Mouse (Mus musculus) liver, embryonic 14.5 days (tissue): ENCODE data around the gene Blzf1. TPM values are rescaled to one million over a fixed set of nuclear protein-coding genes. Genes with fewer than 3 reads are reported as not detected.

ENCODE experiments used
- ATAC-seq: fragments of 200-750 bp; cut with Nextera tagmentation; 2 replicates; pipeline ENCODE4 v1.8.0; 2017; ENCODE audit warnings: moderate number of reproducible peaks, mild to moderate bottlenecking, moderate library complexity; ENCODE audit not compliant: insufficient read depth
- DNase-seq, 3 experiments: peaks; one replicate each; pipeline ENCODE4 v3.0.0-alpha.2; 2012 to 2013; ENCODE audit warnings: low read depth in 3 of 3, low spot score in 3 of 3
- H3K27ac ChIP-seq: fragments of 300-500 bp; sonication (generic); 2 replicates; pipeline ENCODE4 v1.5.1; 2014; ENCODE audit warnings: moderate library complexity, mild to moderate bottlenecking, control low read depth, inconsistent platforms
- H3K27me3 ChIP-seq: fragments of 300-500 bp; sonication (generic); 2 replicates; pipeline ENCODE4 v1.6.1; 2014; ENCODE audit warnings: mild to moderate bottlenecking, low read length, moderate library complexity; ENCODE audit not compliant: control insufficient read depth, insufficient read depth
- H3K36me3 ChIP-seq: fragments of 300-500 bp; sonication (generic); replicated peaks from 2 replicates; pipeline ENCODE4 v1.6.1; 2014; ENCODE audit warnings: low read depth; ENCODE audit not compliant: control insufficient read depth, insufficient read depth
- H3K4me1 ChIP-seq, 2 experiments: fragments of 200-500 bp in 1 of 2; fragments of 300-500 bp in 1 of 2; sonication (generic) in 1 of 2; replicated peaks; 2 replicates each; pipeline ENCODE4 v1.6.1; 2012 to 2014; ENCODE audit warnings: antibody characterized with exemption in 1 of 2, inconsistent platforms in 1 of 2, low read length in 1 of 2; ENCODE audit not compliant: control insufficient read depth in 2 of 2, insufficient read depth in 2 of 2
- H3K4me2 ChIP-seq: fragments of 300-500 bp; sonication (generic); 2 replicates; pipeline ENCODE4 v1.6.1; 2014; ENCODE audit warnings: low read depth, mild to moderate bottlenecking, control low read depth, moderate library complexity
- H3K4me3 ChIP-seq, 2 experiments: fragments of 200-500 bp in 1 of 2; fragments of 300-500 bp in 1 of 2; sonication (generic) in 1 of 2; 2 replicates each; pipeline ENCODE4 v1.5.1; 2012 to 2014; ENCODE audit warnings: low read depth in 2 of 2, low read length in 2 of 2, mild to moderate bottlenecking in 2 of 2, control low read depth in 1 of 2, inconsistent platforms in 1 of 2, moderate library complexity in 1 of 2; ENCODE audit not compliant: insufficient read depth in 1 of 2
- H3K9ac ChIP-seq: fragments of 300-500 bp; sonication (generic); replicated peaks from 2 replicates; pipeline ENCODE4 v1.6.1; 2014; ENCODE audit warnings: mild to moderate bottlenecking, control low read depth, moderate library complexity
- H3K9me3 ChIP-seq: fragments of 300-500 bp; sonication (generic); 2 replicates; pipeline ENCODE4 v1.6.1; 2016; ENCODE audit warnings: low read length, mixed read lengths; ENCODE audit not compliant: control insufficient read depth
- CTCF ChIP-seq: IDR thresholded peaks from 2 replicates; pipeline ENCODE4 v1.5.1; 2016; ENCODE audit warnings: antibody characterized with exemption, low read depth, control low read depth
- EP300 ChIP-seq: IDR thresholded peaks from 2 replicates; pipeline ENCODE4 v1.6.1; 2016; ENCODE audit warnings: antibody characterized with exemption, low read depth
- WGBS: fragments of 180-500 bp; shearing (Covaris S2); extraction: QIAGEN DNeasy Blood & Tissue Kit; methylation state at CpG from one replicate; pipeline ENCODE4 v1.1.7; 2014; ENCODE audit not compliant: insufficient replicate concordance; 5-methylcytosine and 5-hydroxymethylcytosine counted together
- polyA plus RNA-seq, 2 experiments: library from polyadenylated mRNA; depleted of rRNA in 1 of 2; stranded (reverse) in 1 of 2; unstranded in 1 of 2; fragments of >200 nt; fragmentation: Nextera tagmentation in 1 of 2; extraction: Ambion mirVana in 1 of 2; gene quantifications; 2 replicates each; pipeline versions ENCODE4 v1.2.1 to v1.2.3; 2012 to 2014

Gene Blzf1
- polyA plus RNA-seq, 2 experiments, result 4.1 to 8.5 TPM

DNA sequence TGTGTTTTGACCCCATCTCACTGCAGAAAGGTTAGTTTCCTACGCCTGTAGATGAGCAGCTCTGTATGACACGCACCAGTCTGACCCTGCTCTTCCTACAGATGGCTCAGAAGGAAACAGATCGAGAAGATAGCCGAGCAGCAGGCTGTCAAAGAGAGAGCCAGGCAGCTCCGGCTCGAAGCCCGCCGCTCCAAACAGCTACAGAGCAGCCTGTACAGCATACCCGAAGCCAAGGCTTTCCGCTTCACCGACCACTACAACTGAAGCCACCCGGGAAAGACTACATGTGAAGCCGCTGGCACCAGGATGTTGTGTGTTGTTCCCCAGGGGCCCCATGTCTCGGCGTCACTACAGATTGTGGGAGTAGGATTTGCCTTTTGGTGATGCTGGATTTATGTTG is 19.9 kb downstream of the Blzf1 start:
- no peak for ATAC-seq
- H3K27me3 ChIP-seq, result no peaks in the 10 kb centered on the region
- H3K4me2 ChIP-seq, result no peak overlapping the region
- no peak overlapping the region for H3K9ac ChIP-seq
- no peak for DNase-seq
- H3K27ac ChIP-seq, result no peak overlapping the region
- H3K9me3 ChIP-seq, result no peaks in the 10 kb centered on the region
- WGBS, result 44% methylated on average over 15 of the region's 15 CpGs
- H3K36me3 ChIP-seq, result peaks cover 7% of the 10 kb centered on the region
- TF ChIP-seq EP300 (no peak), CTCF (no peak)
- no peaks in the 10 kb centered on the region for H3K4me1 ChIP-seq
- H3K4me3 ChIP-seq, result no peak overlapping the region

DNA sequence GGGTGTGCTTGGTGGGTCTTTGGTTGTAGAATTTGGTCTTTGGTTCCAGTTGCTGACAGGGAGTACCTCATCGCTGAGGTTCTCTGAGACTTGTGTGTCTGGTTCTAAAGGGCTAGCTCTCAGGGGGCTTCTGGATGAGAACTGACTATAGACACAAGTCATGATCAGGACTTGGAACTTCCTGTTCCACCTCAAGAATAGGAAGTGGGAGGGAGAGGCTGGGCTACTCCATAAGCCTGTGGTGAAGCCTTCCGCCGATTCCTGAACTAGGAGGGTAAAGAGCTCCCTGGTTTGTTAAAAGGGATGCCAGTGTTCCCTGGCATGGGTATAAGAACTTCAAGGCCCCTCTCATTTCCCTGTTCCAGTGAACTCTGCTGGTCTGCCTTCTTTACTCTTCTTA is 23.3 kb downstream of the Blzf1 start:
- no peaks in the 10 kb centered on the region for H3K36me3 ChIP-seq

GRCm38 (mm10) chr1:164279332-164279731 is 28.0 kb downstream of the Blzf1 start:
- Histone ChIP-seq H3K4me1 (peaks cover 0 to 5% of the 10 kb centered on the region in 2 experiments; a peak in 1 of 4 replicates), H3K27ac (no peak overlapping the region), H3K36me3 (no peaks in the 10 kb centered on the region), H3K4me2 (no peak overlapping the region), H3K9me3 (no peaks in the 10 kb centered on the region), H3K4me3 (no peak overlapping the region), H3K27me3 (no peaks in the 10 kb centered on the region), H3K9ac (no peak overlapping the region)
- no peak for ATAC-seq
- no peak for TF ChIP-seq CTCF
- TF ChIP-seq EP300, result no peak
- DNase-seq, result no peak
- 72% methylated on average over 4 of the region's 4 CpGs for WGBS

More for the DNA sequence above, 23.3 kb downstream of the Blzf1 start:
- 70% methylated on average over 3 of the region's 3 CpGs for WGBS
- Histone ChIP-seq H3K4me2 (no peak overlapping the region), H3K9ac (no peak overlapping the region), H3K9me3 (no peaks in the 10 kb centered on the region), H3K27ac (no peak overlapping the region), H3K4me1 (no peaks in the 10 kb centered on the region), H3K4me3 (no peak overlapping the region), H3K27me3 (no peaks in the 10 kb centered on the region)
- no peak for ATAC-seq
- TF ChIP-seq CTCF (no peak), EP300 (no peak)
- DNase-seq, result no peak

DNA sequence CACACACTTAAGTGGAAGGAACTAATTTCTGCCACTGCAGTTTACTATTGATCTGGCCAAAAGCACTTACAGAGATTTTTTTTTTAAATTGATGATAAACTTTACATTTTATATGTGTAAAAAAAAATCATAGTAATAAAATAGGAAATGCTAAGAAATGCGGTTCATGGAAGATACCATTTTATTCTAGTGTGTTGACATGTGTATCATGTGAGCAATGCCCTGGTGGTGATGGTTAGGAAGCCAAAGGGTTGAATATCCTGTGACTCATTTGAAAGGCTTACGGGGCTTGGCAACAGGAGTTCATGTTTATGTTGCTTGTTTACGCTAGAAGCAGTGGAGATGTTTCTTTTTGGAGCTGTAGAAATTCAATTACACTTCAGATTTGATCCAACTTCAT is 30.7 kb downstream of the Blzf1 start:
- no peak for DNase-seq
- ATAC-seq, result no peak
- Histone ChIP-seq H3K36me3 (no peaks in the 10 kb centered on the region), H3K27me3 (no peaks in the 10 kb centered on the region), H3K9me3 (no peaks in the 10 kb centered on the region), H3K9ac (no peak overlapping the region), H3K27ac (no peak overlapping the region), H3K4me2 (no peak overlapping the region), H3K4me1 (peaks cover 0 to 5% of the 10 kb centered on the region in 2 experiments; a peak in 1 of 4 replicates), H3K4me3 (no peak overlapping the region)
- TF ChIP-seq EP300 (no peak), CTCF (no peak)
- WGBS, result 80% methylated on average over 3 of the region's 3 CpGs

DNA sequence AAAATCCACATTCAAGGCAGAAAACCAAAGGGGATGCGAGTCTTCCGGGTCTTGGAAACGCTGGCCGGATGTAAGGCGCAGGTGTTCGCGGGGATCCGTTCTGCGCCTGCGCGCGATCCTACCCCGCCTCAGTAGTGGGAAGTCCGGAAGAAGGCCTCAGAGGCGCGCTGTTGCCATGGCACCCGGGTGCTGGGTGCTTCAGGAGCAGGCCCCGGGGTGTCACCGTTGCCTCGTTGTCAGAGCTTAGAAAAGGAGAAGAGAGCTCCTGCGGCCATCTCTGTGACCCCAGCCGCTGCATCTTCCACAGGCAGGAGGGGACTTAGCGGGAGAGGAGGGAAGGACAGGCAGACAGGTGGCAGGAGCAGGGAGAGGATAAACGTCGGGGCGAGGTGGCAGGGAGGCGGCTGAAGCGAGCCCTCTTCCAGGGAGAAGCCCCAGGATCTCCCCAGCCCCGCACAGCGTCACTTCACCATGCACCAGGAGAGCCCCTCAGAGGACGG is 31.8 kb downstream of the Blzf1 start, which contains the start of gene Ccdc181:
Gene Ccdc181 (plus strand): TSS at position 131 of the 500 bp plus-strand sequence.
- peak within 1 kb of the TSS; percentile 70 to 97 for H3K4me3 ChIP-seq

More for the DNA sequence above, 31.8 kb downstream of the Blzf1 start, which contains the start of gene Ccdc181:
- Histone ChIP-seq H3K9me3 (no peaks in the 10 kb centered on the region), H3K9ac (peak within 1 kb of the TSS; percentile 72), H3K4me2 (peak within 1 kb of the TSS; percentile 94), H3K27ac (peak within 1 kb of the TSS; percentile 33), H3K4me1 (peaks cover 0 to 5% of the 10 kb centered on the region in 2 experiments; a peak in 1 of 4 replicates), H3K36me3 (no peaks in the 10 kb centered on the region), H3K27me3 (no peaks in the 10 kb centered on the region)
- ATAC-seq (peak; percentile 100), DNase-seq (peak; percentile 91 to 93 (median 92))
- under 1% methylated on average over 31 of the region's 31 CpGs for WGBS
- TF ChIP-seq CTCF, result 0 out of 2 replicates have a peak, but pooled peaks have one; percentile 21
- TF ChIP-seq EP300, result no peak
